In the genomic region with DNA sequence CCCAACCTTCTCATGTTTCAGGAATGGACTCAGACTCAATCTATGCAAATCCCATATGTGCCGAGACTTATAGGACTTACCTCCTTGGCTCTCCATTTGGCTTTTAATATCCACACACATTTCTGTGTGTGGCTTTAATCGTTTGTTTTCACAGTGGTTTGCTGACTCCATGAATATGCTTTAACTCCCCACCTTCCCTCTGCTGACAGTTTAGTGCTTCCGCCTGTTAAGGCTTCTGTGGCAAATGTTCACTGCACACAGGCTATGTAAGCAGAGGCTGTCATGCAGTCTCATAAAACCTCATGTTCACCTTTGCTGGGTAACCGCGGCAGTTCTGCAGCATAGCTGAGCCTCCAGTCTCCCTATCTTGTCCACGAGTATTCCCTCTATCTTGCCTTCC, we compare ENCODE assay signal across 1 mouse cellular context.
TF ChIP-seq lines count a peak whose summit lies in the region.

No protein-coding gene starts in this region.

TF ChIP-seq in myocyte, 11 proteins besides CTCF, POLR2A, EP300 and RAD21 (continued from another document):
- TF ChIP-seq MYOD1 (IDR thresholded peaks at IDR 0.05; ENCODE audit: control insufficient read depth in 1 of 3, insufficient read length in 2 of 3, low read depth in 2 of 3), result no peak
